Mouse (Mus musculus) thymus, postnatal 4 days (tissue): Measurements from ENCODE around the gene Sde2.

Experiments used
- DNase-seq: peaks from one replicate; pipeline ENCODE4 v3.0.0; 2021

The Sde2 gene

GRCm38 (mm10) chr1:180888556-180889042 is 37.7 kb downstream of the Sde2 start:
- peak; percentile 44 for DNase-seq

GRCm38 (mm10) chr1:180889172-180889571 is 38.2 kb downstream of the Sde2 start:
- no peak for DNase-seq

DNA sequence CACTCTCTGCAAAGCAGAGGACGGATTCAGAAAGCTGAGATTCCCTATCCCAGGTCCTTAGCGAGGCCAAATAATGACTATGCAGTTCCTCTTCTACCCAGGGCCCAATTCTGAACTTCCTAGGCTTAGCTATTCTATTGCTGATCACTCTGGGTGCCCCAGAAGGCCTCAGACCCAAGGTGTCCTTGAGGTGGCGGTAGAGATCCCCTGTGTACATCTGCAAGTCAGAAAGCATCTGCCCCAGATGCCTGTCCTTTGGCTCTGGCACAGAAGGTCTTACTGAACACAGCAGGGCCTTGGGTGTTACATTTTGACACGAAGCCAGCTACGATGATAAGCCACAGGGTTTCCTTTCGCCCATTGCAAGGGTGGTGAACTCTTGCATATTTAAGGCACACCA is 38.9 kb downstream of the Sde2 start:
- DNase-seq = peak; percentile 84

DNA sequence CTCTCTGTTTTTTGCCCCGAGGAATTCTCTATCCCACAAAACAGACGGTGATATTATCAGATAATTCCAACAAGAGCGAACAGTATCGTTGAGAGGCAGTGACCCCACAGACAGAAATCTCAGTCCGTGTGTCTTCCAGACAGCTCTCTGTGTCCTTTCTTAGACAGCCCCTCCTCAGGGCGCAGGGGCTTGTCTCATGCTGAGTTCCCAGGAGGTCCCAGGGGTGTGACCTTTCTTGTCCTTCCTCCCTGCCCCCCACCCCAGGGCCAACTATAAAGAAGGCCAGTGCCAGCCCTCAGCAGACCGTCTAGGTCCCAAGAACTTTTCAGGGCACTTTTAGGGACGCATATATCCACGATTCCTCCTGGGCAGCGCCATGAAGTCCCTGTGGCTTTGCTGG is 41.9 kb downstream of the Sde2 start, which contains the start of gene Lefty2:
Gene Lefty2, plus strand, starts transcription at position 301 of the 400 bp plus-strand sequence.
- no peak for DNase-seq

DNA sequence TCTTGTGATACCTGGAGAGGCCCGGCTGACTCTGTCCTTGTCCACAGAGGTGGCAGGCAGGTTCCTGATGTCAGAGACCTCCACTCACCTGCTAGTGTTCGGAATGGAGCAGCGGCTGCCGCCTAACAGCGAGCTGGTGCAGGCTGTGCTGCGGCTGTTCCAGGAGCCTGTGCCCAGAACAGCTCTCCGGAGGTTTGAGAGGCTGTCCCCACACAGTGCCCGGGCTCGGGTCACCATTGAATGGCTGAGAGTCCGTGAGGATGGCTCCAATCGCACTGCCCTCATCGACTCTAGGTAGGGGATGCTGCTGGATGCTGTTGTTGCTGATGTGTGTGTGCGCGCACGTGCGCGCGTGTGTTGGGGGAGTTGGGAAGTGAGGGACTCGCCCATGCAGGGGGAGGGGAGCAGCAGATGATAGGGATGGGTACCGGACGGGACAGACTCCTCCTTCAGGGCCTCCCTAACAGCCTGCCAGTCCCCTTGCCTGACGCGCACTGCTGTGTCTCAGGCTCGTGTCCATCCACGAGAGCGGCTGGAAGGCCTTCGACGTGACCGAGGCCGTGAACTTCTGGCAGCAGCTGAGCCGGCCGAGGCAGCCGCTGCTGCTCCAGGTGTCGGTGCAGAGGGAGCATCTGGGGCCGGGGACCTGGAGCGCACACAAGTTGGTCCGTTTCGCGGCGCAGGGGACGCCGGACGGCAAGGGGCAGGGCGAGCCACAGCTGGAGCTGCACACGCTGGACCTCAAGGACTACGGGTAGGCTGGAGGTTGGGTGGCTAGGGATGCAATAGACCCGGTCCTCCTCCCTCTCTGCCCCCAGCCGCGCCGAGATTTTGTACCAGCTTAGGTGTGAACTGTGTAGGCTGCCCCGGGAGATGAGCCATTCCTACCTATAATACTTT is 43.4 kb downstream of the Sde2 start:
- DNase-seq = peak; percentile 29

- DNase-seq = no peak
Measured at GRCm38 (mm10) chr1:180901107-180901506, 50.2 kb downstream of the Sde2 start.

DNA sequence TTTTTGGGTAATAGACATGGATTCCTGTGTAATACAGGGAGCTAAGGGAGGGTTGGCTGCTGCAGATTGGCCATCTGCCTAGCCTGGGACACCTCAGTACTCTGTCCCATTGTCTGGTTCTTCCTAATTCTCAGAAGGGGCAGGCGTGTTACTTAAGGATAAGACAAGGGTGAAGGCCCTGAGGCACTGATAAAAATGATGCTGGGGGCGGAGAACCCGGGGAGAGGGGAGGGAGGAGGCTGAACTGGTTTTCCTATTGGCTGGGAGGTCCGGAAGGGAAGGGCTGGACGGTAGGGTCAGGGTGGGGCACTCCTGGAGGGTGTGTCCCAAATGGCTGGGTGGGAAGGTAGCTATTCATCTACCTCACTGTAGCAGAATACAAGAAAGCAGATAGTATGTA is 52.0 kb downstream of the Sde2 start:
- DNase-seq = no peak

GRCm38 (mm10) chr1:180903666-180904038 is 52.7 kb downstream of the Sde2 start:
- DNase-seq = no peak

- DNase-seq = peak; percentile 95
Measured at GRCm38 (mm10) chr1:180904039-180904814, 53.3 kb downstream of the Sde2 start, which contains the start of gene Pycr2. TSS of gene Pycr2 (plus strand) at chr1:180904293.

- DNase-seq = peak; percentile 29
Measured at GRCm38 (mm10) chr1:180904815-180905080, 53.8 kb downstream of the Sde2 start.

- DNase-seq = peak; percentile 60
Measured at GRCm38 (mm10) chr1:180905307-180905706, 54.4 kb downstream of the Sde2 start.

DNA sequence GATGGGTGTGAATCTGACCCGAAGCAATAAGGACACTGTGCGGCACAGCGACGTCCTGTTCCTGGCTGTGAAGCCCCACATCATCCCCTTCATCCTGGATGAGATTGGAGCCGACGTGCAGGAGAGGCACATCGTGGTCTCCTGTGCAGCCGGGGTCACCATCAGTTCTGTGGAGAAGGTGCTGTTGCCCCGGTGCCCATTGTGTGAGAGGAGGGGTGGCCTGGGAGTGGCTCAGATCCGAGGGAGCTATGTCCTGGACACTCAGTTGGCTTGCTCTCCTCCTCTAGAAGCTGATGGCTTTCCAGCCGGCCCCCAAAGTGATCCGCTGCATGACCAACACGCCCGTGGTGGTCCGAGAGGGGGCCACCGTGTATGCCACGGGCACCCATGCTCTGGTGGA is 54.9 kb downstream of the Sde2 start:
- DNase-seq = peak; percentile 48

DNA sequence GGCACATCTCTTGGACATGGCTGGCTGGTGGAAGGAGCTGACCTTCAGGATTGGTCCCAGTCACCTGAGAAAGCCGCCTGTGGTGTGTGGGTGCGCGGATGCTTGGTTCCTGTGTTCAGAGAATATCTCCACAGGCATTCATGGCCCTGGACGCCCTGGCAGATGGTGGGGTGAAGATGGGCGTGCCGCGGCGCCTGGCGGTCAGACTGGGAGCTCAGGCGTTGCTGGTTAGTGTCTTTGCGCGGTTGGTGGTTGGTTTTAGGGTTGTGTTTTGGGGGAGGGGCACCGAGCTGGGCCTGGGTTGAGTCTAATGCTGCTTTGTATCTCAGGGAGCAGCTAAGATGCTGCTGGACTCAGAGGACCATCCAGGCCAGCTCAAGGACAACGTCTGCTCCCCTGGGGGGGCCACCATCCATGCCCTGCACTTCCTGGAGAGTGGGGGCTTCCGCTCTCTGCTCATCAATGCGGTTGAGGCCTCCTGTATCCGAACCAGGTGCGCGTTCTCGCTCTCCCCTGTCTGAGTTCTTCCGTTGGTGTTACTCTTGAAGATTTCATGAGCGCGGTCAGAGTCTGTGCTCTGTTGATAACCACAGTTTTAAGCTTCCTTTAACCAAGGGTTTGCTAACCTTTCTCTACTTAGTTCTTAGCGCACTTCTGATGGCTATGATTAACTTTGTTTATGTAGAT is 55.7 kb downstream of the Sde2 start:
- peak; percentile 65 for DNase-seq

DNA sequence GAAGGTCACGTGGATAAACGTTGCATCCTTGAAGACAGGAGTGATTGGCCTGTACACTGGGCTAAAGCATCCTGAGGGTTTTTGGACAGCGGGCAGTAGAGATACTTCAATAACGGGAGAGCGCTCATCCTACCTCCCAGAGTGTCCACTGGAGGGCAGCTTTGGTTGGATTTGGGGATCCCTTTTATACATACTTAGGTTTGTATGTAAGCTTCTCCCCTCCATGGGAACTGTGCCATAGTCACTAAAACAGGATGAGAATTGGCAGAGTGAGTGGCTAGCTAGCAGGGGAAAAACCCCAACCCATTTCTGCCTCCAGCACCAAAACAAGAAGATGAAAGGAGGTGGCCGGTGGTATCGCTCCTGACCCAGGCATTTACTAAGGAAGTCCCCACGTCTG is 60.2 kb downstream of the Sde2 start:
- DNase-seq = no peak

DNA sequence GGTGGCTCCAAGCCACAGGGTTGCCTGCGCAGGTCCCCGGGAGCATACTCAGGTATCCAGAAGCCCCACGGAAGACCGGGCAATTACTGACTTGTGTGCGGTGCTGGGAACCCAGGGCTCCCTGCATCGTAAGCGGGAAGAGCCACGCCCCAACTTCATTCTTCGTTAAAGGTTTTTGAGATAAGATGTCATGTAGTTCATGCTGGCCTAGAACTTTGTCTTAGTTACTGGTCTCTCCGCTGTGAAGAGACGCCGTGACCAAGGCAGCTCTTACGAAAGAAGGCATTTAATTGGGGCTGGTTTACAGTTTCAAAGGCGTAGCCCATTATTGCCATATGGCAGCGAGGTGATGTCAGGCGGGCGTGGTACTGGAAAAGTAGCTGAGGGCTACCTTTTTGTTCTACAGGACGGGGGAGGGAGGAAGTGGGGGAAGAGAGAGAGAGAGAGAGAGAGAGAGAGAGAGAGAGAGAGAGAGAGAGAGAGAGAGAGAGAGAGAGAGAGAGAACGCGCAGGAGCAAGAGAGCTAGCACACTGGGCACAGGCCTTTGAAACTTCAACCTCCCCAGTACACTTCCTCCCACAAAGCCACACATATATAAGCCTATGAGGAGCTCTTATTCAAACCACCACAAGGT is 60.8 kb downstream of the Sde2 start:
- peak; percentile 54 for DNase-seq

DNA sequence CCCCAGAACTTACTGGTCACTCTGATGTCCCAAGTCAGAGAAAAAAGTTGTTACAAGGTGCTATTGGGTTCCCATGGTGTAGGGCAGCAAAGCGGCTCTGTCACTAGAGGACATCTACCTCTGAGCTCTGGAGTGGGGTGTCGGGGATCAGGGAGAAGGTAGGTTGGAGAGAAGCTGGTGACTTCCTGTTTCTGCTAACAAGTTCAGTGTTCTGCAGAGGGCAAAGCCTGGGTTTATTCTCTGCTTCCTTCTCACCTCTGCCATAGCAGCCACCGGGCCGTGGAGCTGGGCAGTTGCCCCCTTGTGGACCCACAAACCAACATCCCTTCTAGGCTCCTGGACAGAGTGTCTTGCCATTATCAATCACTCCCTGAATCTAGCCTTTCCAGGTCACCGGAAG is 61.9 kb downstream of the Sde2 start:
- DNase-seq = peak; percentile 51

DNA sequence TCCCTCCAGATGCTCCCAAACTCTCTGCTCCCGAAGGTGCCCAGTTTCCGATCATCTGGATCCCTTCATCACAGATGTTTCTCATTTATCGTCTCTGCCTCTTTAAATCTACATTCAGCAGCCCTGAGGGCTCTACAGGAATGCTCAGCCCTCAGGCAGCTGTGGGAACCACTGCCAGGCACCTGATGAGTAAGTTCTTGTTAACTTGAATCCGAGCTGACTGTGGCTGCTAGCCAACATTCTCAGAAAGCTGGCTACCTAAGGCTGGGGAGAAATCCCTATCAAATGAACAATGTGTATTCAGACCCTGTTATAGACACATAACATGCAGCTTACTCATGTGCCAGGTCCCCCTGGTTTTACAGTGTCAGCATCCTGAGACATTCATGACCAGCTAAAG is 62.9 kb downstream of the Sde2 start:
- DNase-seq = no peak

GRCm38 (mm10) chr1:180916425-180916824 is 65.5 kb downstream of the Sde2 start:
- DNase-seq = peak; percentile 46

DNA sequence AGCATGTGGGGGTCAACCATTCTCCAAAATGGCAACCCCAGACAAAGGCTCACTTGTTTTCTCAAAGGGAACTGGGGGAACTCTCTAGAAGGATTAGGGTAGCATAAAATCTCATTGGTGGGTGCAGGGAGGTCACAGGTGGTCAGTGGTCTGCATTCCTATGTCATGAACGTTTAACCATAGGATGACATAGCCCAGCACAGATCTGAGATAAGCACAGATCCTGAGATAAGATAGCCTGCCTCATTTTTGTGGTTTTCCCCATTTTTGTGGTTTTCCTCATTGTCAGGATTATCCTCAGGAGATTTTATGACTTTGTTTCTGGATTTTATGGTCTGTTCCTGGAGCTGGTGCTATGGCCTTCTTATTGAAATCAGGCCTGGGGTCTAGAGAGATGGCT is 66.1 kb downstream of the Sde2 start:
- no peak for DNase-seq
